Mouse (Mus musculus): ENCODE data around the gene Nfia. TPM values are rescaled to one million over a fixed set of nuclear protein-coding genes. Genes with fewer than 3 reads are reported as not detected.

Nfia gene
- polyA plus RNA-seq, 1 experiment from 2014 or later, result 54.3 TPM

DNA sequence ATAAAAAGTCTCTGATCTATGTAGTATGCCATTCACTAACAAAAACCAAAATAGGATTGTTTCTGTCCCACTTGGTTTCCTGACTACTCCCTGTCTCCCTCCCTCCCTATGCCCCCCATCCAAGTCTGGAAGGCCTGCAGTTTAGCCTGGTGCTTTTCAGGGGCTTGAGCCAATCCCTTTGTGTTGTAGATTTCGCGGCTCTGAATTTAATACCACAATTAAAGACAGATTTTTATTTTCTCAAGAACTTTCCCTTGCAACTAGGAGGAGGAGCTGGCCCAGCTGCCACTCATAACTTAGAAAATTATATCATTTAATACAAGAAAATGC, 330.8 kb downstream of the Nfia start:
- Histone ChIP-seq H3K4me1 (ENCODE audit: control insufficient read depth in 2 of 2, insufficient read depth in 2 of 2, low read length in 2 of 2) (peaks cover 31 to 57% of the 10 kb centered on the region in 2 experiments), H3K36me3 (ENCODE audit: control insufficient read depth, insufficient read depth, low read length) (no peaks in the 10 kb centered on the region), H3K9me3 (ENCODE audit: control insufficient read depth, low read length) (no peaks in the 10 kb centered on the region), H3K27ac (replicated peaks in 1 of 2; ENCODE audit: control insufficient read depth in 1 of 2, insufficient read depth in 1 of 2, low read depth in 2 of 2, low read length in 2 of 2) (peak overlapping the region in 1 of 2 experiments; percentile 58; a peak in 2 of 4 replicates), H3K27me3 (ENCODE audit: control insufficient read depth, insufficient read depth, low read length) (no peaks in the 10 kb centered on the region), H3K4me2 (ENCODE audit: low read length) (no peak overlapping the region), H3K9ac (ENCODE audit: low read length) (no peak overlapping the region; the same call in 1 of the 2 replicates), H3K4me3 (ENCODE audit: control insufficient read depth in 1 of 2, insufficient read depth in 1 of 2, low read depth in 1 of 2, low read length in 2 of 2) (no peak overlapping the region)
- no peak for ATAC-seq (ENCODE audit: insufficient number of reproducible peaks, insufficient read depth, low FRiP score, low read depth)
- 79% methylated on average over 2 of the region's 2 CpGs for WGBS

DNA sequence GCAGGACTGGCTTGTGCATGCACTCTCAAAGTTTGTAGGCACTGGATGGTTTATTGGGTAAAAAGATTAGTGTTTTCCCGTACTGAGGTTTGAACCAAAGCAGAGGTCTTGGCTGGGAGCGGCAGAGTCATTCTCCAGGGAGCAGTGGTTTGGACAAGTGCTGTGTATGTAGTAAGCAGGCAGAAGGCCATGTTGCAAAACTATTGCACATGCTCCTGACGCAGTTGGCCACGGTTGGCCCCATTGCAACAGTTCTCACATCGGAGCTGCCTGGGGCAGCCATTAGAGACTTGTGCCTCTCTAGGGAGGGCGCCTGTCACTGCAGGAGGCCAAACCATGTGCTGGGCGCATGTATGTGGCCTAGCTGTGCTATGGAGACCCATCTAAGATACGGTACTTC, 331.6 kb downstream of the Nfia start:
- ATAC-seq (ENCODE audit: insufficient number of reproducible peaks, insufficient read depth, low FRiP score, low read depth), result no peak

GRCm38 (mm10) chr4:98104911-98105702, 332.6 kb downstream of the Nfia start:
- ATAC-seq (ENCODE audit: insufficient number of reproducible peaks, insufficient read depth, low FRiP score, low read depth), result no peak
- Histone ChIP-seq H3K9ac (ENCODE audit: low read length) (0 out of 2 replicates have a peak overlapping the region, but pooled peaks have one; percentile 10), H3K27me3 (ENCODE audit: control insufficient read depth, insufficient read depth, low read length) (no peaks in the 10 kb centered on the region), H3K27ac (replicated peaks in 1 of 2; ENCODE audit: control insufficient read depth in 1 of 2, insufficient read depth in 1 of 2, low read depth in 2 of 2, low read length in 2 of 2) (peak overlapping the region in 1 of 2 experiments; percentile 77; a peak in 2 of 4 replicates), H3K4me3 (ENCODE audit: control insufficient read depth in 1 of 2, insufficient read depth in 1 of 2, low read depth in 1 of 2, low read length in 2 of 2) (no peak overlapping the region), H3K36me3 (ENCODE audit: control insufficient read depth, insufficient read depth, low read length) (no peaks in the 10 kb centered on the region), H3K9me3 (ENCODE audit: control insufficient read depth, low read length) (no peaks in the 10 kb centered on the region), H3K4me2 (ENCODE audit: low read length) (no peak overlapping the region), H3K4me1 (ENCODE audit: control insufficient read depth in 2 of 2, insufficient read depth in 2 of 2, low read length in 2 of 2) (peaks cover 31 to 50% of the 10 kb centered on the region in 2 experiments)
- 60% methylated on average over 9 of the region's 9 CpGs for WGBS

More for the DNA sequence above, 331.6 kb downstream of the Nfia start:
- H3K4me3 ChIP-seq (ENCODE audit: control insufficient read depth in 1 of 2, insufficient read depth in 1 of 2, low read depth in 1 of 2, low read length in 2 of 2), result no peak overlapping the region
- H3K9me3 ChIP-seq (ENCODE audit: control insufficient read depth, low read length), result no peaks in the 10 kb centered on the region
- no peak overlapping the region for H3K4me2 ChIP-seq (ENCODE audit: low read length)
- H3K36me3 ChIP-seq (ENCODE audit: control insufficient read depth, insufficient read depth, low read length), result no peaks in the 10 kb centered on the region
- H3K9ac ChIP-seq (ENCODE audit: low read length), result no peak overlapping the region
- H3K27ac ChIP-seq (replicated peaks in 1 of 2; ENCODE audit: control insufficient read depth in 1 of 2, insufficient read depth in 1 of 2, low read depth in 2 of 2, low read length in 2 of 2), result no peak overlapping the region
- WGBS, result 89% methylated on average over 8 of the region's 8 CpGs
- peaks cover 30 to 51% of the 10 kb centered on the region in 2 experiments for H3K4me1 ChIP-seq (ENCODE audit: control insufficient read depth in 2 of 2, insufficient read depth in 2 of 2, low read length in 2 of 2)
- H3K27me3 ChIP-seq (ENCODE audit: control insufficient read depth, insufficient read depth, low read length), result no peaks in the 10 kb centered on the region

DNA sequence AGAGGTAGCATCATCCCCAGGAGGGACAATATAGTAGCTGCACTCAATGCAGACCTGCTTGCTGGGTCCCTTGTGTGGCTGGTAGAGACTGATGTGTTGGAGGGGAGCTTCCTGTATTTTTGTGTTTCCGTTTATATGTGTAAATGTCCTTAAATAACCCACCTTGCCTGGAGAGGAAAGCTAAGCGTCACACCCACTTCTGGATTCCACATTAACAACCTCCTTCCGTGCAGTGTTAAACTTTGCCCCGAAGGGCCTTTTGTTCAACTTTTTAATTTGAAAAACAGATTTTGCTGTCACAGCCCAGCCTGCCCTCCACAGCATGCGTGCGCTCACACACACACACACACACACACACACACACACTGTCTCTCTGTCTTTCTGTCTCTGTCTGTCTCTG, 333.4 kb downstream of the Nfia start:
- no peaks in the 10 kb centered on the region for H3K9me3 ChIP-seq (ENCODE audit: control insufficient read depth, low read length)
- H3K27me3 ChIP-seq (ENCODE audit: control insufficient read depth, insufficient read depth, low read length), result no peaks in the 10 kb centered on the region
- H3K27ac ChIP-seq (replicated peaks in 1 of 2; ENCODE audit: control insufficient read depth in 1 of 2, insufficient read depth in 1 of 2, low read depth in 2 of 2, low read length in 2 of 2), result peak overlapping the region in 1 of 2 experiments; percentile 77; a peak in 2 of 4 replicates
- no peak overlapping the region for H3K4me3 ChIP-seq (ENCODE audit: control insufficient read depth in 1 of 2, insufficient read depth in 1 of 2, low read depth in 1 of 2, low read length in 2 of 2)
- no peak overlapping the region for H3K9ac ChIP-seq (ENCODE audit: low read length)
- no peak for ATAC-seq (ENCODE audit: insufficient number of reproducible peaks, insufficient read depth, low FRiP score, low read depth)
- 71% methylated on average over 6 of the region's 6 CpGs for WGBS
- H3K36me3 ChIP-seq (ENCODE audit: control insufficient read depth, insufficient read depth, low read length), result no peaks in the 10 kb centered on the region
- peaks cover 31 to 47% of the 10 kb centered on the region in 2 experiments for H3K4me1 ChIP-seq (ENCODE audit: control insufficient read depth in 2 of 2, insufficient read depth in 2 of 2, low read length in 2 of 2)
- H3K4me2 ChIP-seq (ENCODE audit: low read length), result no peak overlapping the region

DNA sequence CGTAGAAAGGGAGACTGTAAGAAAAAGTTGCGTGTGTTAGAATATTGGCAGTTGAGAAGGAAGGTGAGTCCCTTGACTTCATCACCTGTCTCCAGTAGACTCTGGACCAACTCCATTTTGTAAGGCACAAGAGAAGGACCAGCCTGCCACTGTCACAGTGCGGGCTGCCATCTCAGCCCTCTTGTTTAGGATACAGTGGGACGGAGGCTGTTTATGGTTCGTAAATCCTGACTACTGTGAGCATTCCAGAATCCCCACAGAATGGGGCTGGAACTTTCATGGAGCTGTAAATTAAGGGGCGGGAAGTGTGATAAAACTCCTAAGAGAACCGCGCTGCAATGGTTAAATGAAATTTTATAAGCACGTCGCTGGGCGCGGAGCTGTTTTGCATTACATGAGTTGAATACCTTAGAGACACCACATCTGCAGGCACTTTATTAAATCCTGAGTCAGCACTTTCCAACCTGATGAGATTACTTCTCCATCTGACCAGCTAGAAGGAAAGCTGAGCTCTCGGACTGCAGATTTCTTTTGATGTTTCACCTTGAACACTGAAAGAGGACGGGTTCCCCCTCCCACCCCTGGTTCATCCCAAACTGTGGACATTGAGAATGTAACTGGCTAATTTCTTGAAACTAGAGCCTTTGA, 334.0 kb downstream of the Nfia start:
- 44% methylated on average over 14 of the region's 14 CpGs for WGBS
- peak overlapping the region; percentile 47 to 77 for H3K27ac ChIP-seq (replicated peaks in 1 of 2; ENCODE audit: control insufficient read depth in 1 of 2, insufficient read depth in 1 of 2, low read depth in 2 of 2, low read length in 2 of 2)

GRCm38 (mm10) chr4:98107093-98107453, 334.5 kb downstream of the Nfia start:
- no peak for ATAC-seq (ENCODE audit: insufficient number of reproducible peaks, insufficient read depth, low FRiP score, low read depth)
- peak overlapping the region; percentile 14; the same call in 1 of the 2 replicates for H3K9ac ChIP-seq (ENCODE audit: low read length)
- no peak overlapping the region for H3K4me3 ChIP-seq (ENCODE audit: control insufficient read depth in 1 of 2, insufficient read depth in 1 of 2, low read depth in 1 of 2, low read length in 2 of 2)
- 31% methylated on average over 4 of the region's 4 CpGs for WGBS
- H3K27ac ChIP-seq (replicated peaks in 1 of 2; ENCODE audit: control insufficient read depth in 1 of 2, insufficient read depth in 1 of 2, low read depth in 2 of 2, low read length in 2 of 2), result peak overlapping the region; percentile 53 to 77
- H3K9me3 ChIP-seq (ENCODE audit: control insufficient read depth, low read length), result no peaks in the 10 kb centered on the region
- 0 out of 2 replicates have a peak overlapping the region, but pooled peaks have one; percentile 14 for H3K4me2 ChIP-seq (ENCODE audit: low read length)
- peaks cover 22 to 36% of the 10 kb centered on the region in 2 experiments for H3K4me1 ChIP-seq (ENCODE audit: control insufficient read depth in 2 of 2, insufficient read depth in 2 of 2, low read length in 2 of 2)
- no peaks in the 10 kb centered on the region for H3K27me3 ChIP-seq (ENCODE audit: control insufficient read depth, insufficient read depth, low read length)
- H3K36me3 ChIP-seq (ENCODE audit: control insufficient read depth, insufficient read depth, low read length), result peaks cover 8% of the 10 kb centered on the region

More for the DNA sequence above, 334.0 kb downstream of the Nfia start:
- H3K4me3 ChIP-seq (ENCODE audit: control insufficient read depth in 1 of 2, insufficient read depth in 1 of 2, low read depth in 1 of 2, low read length in 2 of 2), result no peak overlapping the region
- H3K4me1 ChIP-seq (ENCODE audit: control insufficient read depth in 2 of 2, insufficient read depth in 2 of 2, low read length in 2 of 2), result peaks cover 25 to 41% of the 10 kb centered on the region in 2 experiments
- H3K4me2 ChIP-seq (ENCODE audit: low read length), result peak overlapping the region; percentile 14; the same call in 1 of the 2 replicates
- no peak for ATAC-seq (ENCODE audit: insufficient number of reproducible peaks, insufficient read depth, low FRiP score, low read depth)
- H3K27me3 ChIP-seq (ENCODE audit: control insufficient read depth, insufficient read depth, low read length), result no peaks in the 10 kb centered on the region
- H3K9ac ChIP-seq (ENCODE audit: low read length), result 0 out of 2 replicates have a peak overlapping the region, but pooled peaks have one; percentile 23
- no peaks in the 10 kb centered on the region for H3K9me3 ChIP-seq (ENCODE audit: control insufficient read depth, low read length)
- peaks cover 6% of the 10 kb centered on the region for H3K36me3 ChIP-seq (ENCODE audit: control insufficient read depth, insufficient read depth, low read length)

GRCm38 (mm10) chr4:98107936-98108675, 335.6 kb downstream of the Nfia start:
- Histone ChIP-seq H3K36me3 (ENCODE audit: control insufficient read depth, insufficient read depth, low read length) (peaks cover 8% of the 10 kb centered on the region), H3K4me2 (ENCODE audit: low read length) (no peak overlapping the region), H3K4me3 (ENCODE audit: control insufficient read depth in 1 of 2, insufficient read depth in 1 of 2, low read depth in 1 of 2, low read length in 2 of 2) (no peak overlapping the region), H3K9ac (ENCODE audit: low read length) (0 out of 2 replicates have a peak overlapping the region, but pooled peaks have one; percentile 13), H3K4me1 (ENCODE audit: control insufficient read depth in 2 of 2, insufficient read depth in 2 of 2, low read length in 2 of 2) (peaks cover 20 to 41% of the 10 kb centered on the region in 2 experiments), H3K9me3 (ENCODE audit: control insufficient read depth, low read length) (no peaks in the 10 kb centered on the region), H3K27ac (replicated peaks in 1 of 2; ENCODE audit: control insufficient read depth in 1 of 2, insufficient read depth in 1 of 2, low read depth in 2 of 2, low read length in 2 of 2) (peak overlapping the region; percentile 77 to 88), H3K27me3 (ENCODE audit: control insufficient read depth, insufficient read depth, low read length) (no peaks in the 10 kb centered on the region)
- no peak for ATAC-seq (ENCODE audit: insufficient number of reproducible peaks, insufficient read depth, low FRiP score, low read depth)
- 39% methylated on average over 9 of the region's 9 CpGs for whole genome bisulfite sequencing

Data from heart, embryonic 14.5 days (tissue).